ENCODE assay signal across 9 mouse cellular contexts in genomic region chr11:20072174-20072573, GRCm38 (mm10). TPM values are rescaled to one million over a fixed set of nuclear protein-coding genes. Genes with fewer than 3 reads are reported as not detected.
DNase-seq lines count a peak whose midpoint lies in the region; ATAC-seq and TF ChIP-seq lines count a peak whose summit lies in the region.
"Had no signal": no experiment of that assay in that cellular context is flagged by ENCODE, and none has a peak within 500 bp of the region (broad histone marks: within the 10 kb centered on the region; RNA-seq: fewer than 3 reads in every experiment).

No protein-coding gene starts in this region.

- TF ChIP-seq CTCF in liver, postnatal 0 days (IDR thresholded peaks at IDR 0.05; ENCODE audit: low read depth), result peak; percentile 66
- peak; percentile 57 for TF ChIP-seq CTCF in cerebellum, adult 2 months (IDR thresholded peaks at IDR 0.05; ENCODE audit: borderline replicate concordance, insufficient read depth, low read depth, low read length)

- TF ChIP-seq POLR2A in cerebellum, adult 2 months (IDR thresholded peaks at IDR 0.05; ENCODE audit: borderline replicate concordance, insufficient read depth, low read length), result no peak

- peak; percentile 70 for DNase-seq in embryonic facial prominence, embryonic 11.5 days (ENCODE audit: low spot score)
- no peak for DNase-seq in embryonic facial prominence, embryonic 10.5 days (ENCODE audit: low spot score)
- DNase-seq in liver, postnatal 0 days, result no peak
- DNase-seq in liver, embryonic 11.5 days (ENCODE audit: low spot score), result no peak
- peak in 1 of 2 experiments; percentile 67 for DNase-seq in cerebellum, adult 2 months
- DNase-seq in urinary bladder, postnatal 10 days (ENCODE audit: low spot score), result no peak

- H3K9me3 ChIP-seq in embryonic facial prominence, embryonic 11.5 days (replicated peaks; ENCODE audit: control insufficient read depth, low read length), result no peaks in the 10 kb centered on the region
- no peaks in the 10 kb centered on the region for H3K9me3 ChIP-seq in embryonic facial prominence, embryonic 10.5 days
- no peaks in the 10 kb centered on the region for H3K9me3 ChIP-seq in liver, postnatal 0 days (ENCODE audit: low read length)
- H3K9me3 ChIP-seq in liver, embryonic 11.5 days (ENCODE audit: control insufficient read depth, low read length), result no peaks in the 10 kb centered on the region
- no peaks in the 10 kb centered on the region for H3K9me3 ChIP-seq in hindbrain, embryonic 16.5 days (ENCODE audit: control insufficient read depth, low read length)

- no peak for ATAC-seq in embryonic facial prominence, embryonic 11.5 days (replicated peaks; ENCODE audit: insufficient number of reproducible peaks, low FRiP score, low TSS enrichment, low read depth)
- no peak for ATAC-seq in liver, postnatal 0 days
- ATAC-seq in liver, embryonic 11.5 days (replicated peaks; ENCODE audit: low FRiP score), result no peak
- peak; percentile 19; the same call in 1 of the 2 replicates for ATAC-seq in hindbrain, embryonic 16.5 days
- ATAC-seq in megakaryocyte-erythroid progenitor cell, adult 5-6 weeks (replicated peaks; ENCODE audit: low FRiP score, low TSS enrichment, poor library complexity, severe bottlenecking), result peak; percentile 79

- no peak overlapping the region for H3K27ac ChIP-seq in embryonic facial prominence, embryonic 11.5 days (replicated peaks; ENCODE audit: low read depth, low read length)
- H3K27ac ChIP-seq in embryonic facial prominence, embryonic 10.5 days (replicated peaks), result no peak overlapping the region
- no peak overlapping the region for H3K27ac ChIP-seq in liver, postnatal 0 days (ENCODE audit: low read depth)
- no peak overlapping the region for H3K27ac ChIP-seq in liver, embryonic 11.5 days (ENCODE audit: low read depth, low read length)
- no peak overlapping the region for H3K27ac ChIP-seq in cerebellum, adult 2 months (ENCODE audit: insufficient read depth, low read length)
- no peak overlapping the region for H3K27ac ChIP-seq in hindbrain, embryonic 16.5 days (ENCODE audit: low read depth, low read length)
- H3K27ac ChIP-seq: macrophage had no signal

- 79% methylated on average over 3 of the region's 3 CpGs for WGBS in embryonic facial prominence, embryonic 11.5 days
- 87% methylated on average over 3 of the region's 3 CpGs for WGBS in embryonic facial prominence, embryonic 10.5 days
- WGBS in liver, postnatal 0 days (ENCODE audit: insufficient replicate concordance), result 79% methylated on average over 3 of the region's 3 CpGs
- WGBS in liver, embryonic 11.5 days, result 76% methylated on average over 3 of the region's 3 CpGs
- whole genome bisulfite sequencing in cerebellum, adult 2 months, result 72% methylated on average over 3 of the region's 3 CpGs
- WGBS in hindbrain, embryonic 16.5 days, result 84% methylated on average over 3 of the region's 3 CpGs

- H3K9ac ChIP-seq in embryonic facial prominence, embryonic 11.5 days (replicated peaks; ENCODE audit: low read length), result no peak overlapping the region
- no peak overlapping the region for H3K9ac ChIP-seq in liver, postnatal 0 days (replicated peaks)
- no peak overlapping the region for H3K9ac ChIP-seq in liver, embryonic 11.5 days (ENCODE audit: low read depth, low read length)
- no peak overlapping the region for H3K9ac ChIP-seq in hindbrain, embryonic 16.5 days (ENCODE audit: low read depth, low read length)

- H3K27me3 ChIP-seq in embryonic facial prominence, embryonic 11.5 days (ENCODE audit: control insufficient read depth, insufficient read depth, low read length), result no peaks in the 10 kb centered on the region
- H3K27me3 ChIP-seq in embryonic facial prominence, embryonic 10.5 days (replicated peaks; ENCODE audit: low read depth, poor library complexity, severe bottlenecking), result no peaks in the 10 kb centered on the region
- H3K27me3 ChIP-seq in liver, postnatal 0 days (ENCODE audit: insufficient read depth, low read length), result no peaks in the 10 kb centered on the region
- H3K27me3 ChIP-seq in liver, embryonic 11.5 days (replicated peaks; ENCODE audit: control insufficient read depth, insufficient read depth, low read length), result no peaks in the 10 kb centered on the region
- H3K27me3 ChIP-seq in cerebellum, adult 2 months (ENCODE audit: control insufficient read depth, insufficient read depth, low read length), result no peaks in the 10 kb centered on the region
- H3K27me3 ChIP-seq in hindbrain, embryonic 16.5 days (replicated peaks; ENCODE audit: control insufficient read depth, insufficient read depth, low read length), result no peaks in the 10 kb centered on the region

- H3K36me3 ChIP-seq in embryonic facial prominence, embryonic 11.5 days (replicated peaks; ENCODE audit: control insufficient read depth, insufficient read depth, low read depth, low read length), result peaks cover 4% of the 10 kb centered on the region
- peaks cover 88% of the 10 kb centered on the region for H3K36me3 ChIP-seq in embryonic facial prominence, embryonic 10.5 days (replicated peaks)
- H3K36me3 ChIP-seq in liver, postnatal 0 days (replicated peaks; ENCODE audit: insufficient read depth, low read length), result peaks cover 68% of the 10 kb centered on the region
- peaks cover 26% of the 10 kb centered on the region for H3K36me3 ChIP-seq in liver, embryonic 11.5 days (ENCODE audit: control insufficient read depth, insufficient read depth, low read length)
- peaks cover 17% of the 10 kb centered on the region for H3K36me3 ChIP-seq in hindbrain, embryonic 16.5 days (ENCODE audit: control insufficient read depth, insufficient read depth, low read length)

- H3K4me2 ChIP-seq in embryonic facial prominence, embryonic 11.5 days (ENCODE audit: low read depth, low read length), result no peak overlapping the region
- H3K4me2 ChIP-seq in liver, postnatal 0 days (ENCODE audit: low read depth, low read length), result no peak overlapping the region
- H3K4me2 ChIP-seq in liver, embryonic 11.5 days, result no peak overlapping the region
- no peak overlapping the region for H3K4me2 ChIP-seq in hindbrain, embryonic 16.5 days (ENCODE audit: low read length)

- no peaks in the 10 kb centered on the region for H3K4me1 ChIP-seq in embryonic facial prominence, embryonic 11.5 days (ENCODE audit: control insufficient read depth, insufficient read depth, low read length)
- no peaks in the 10 kb centered on the region for H3K4me1 ChIP-seq in embryonic facial prominence, embryonic 10.5 days
- no peaks in the 10 kb centered on the region for H3K4me1 ChIP-seq in liver, postnatal 0 days (ENCODE audit: insufficient read depth)
- no peaks in the 10 kb centered on the region for H3K4me1 ChIP-seq in liver, embryonic 11.5 days (replicated peaks; ENCODE audit: control insufficient read depth, insufficient read depth, low read length)
- no peaks in the 10 kb centered on the region for H3K4me1 ChIP-seq in cerebellum, adult 2 months (ENCODE audit: control insufficient read depth, insufficient read depth, low read length)
- no peaks in the 10 kb centered on the region for H3K4me1 ChIP-seq in hindbrain, embryonic 16.5 days (ENCODE audit: control insufficient read depth, insufficient read depth, low read depth, low read length)

- TF ChIP-seq EP300 in liver, postnatal 0 days (IDR thresholded peaks at IDR 0.05; ENCODE audit: low read depth), result no peak

- no peak overlapping the region for H3K4me3 ChIP-seq in embryonic facial prominence, embryonic 11.5 days (ENCODE audit: low read depth, low read length)
- no peak overlapping the region for H3K4me3 ChIP-seq in embryonic facial prominence, embryonic 10.5 days
- H3K4me3 ChIP-seq in liver, postnatal 0 days (ENCODE audit: low read depth, low read length), result no peak overlapping the region
- no peak overlapping the region for H3K4me3 ChIP-seq in liver, embryonic 11.5 days (ENCODE audit: low read depth, low read length)
- no peak overlapping the region for H3K4me3 ChIP-seq in cerebellum, adult 2 months (replicated peaks; ENCODE audit: insufficient read depth, low read depth, low read length)
- no peak overlapping the region for H3K4me3 ChIP-seq in hindbrain, embryonic 16.5 days (ENCODE audit: low read length)

RNA-seq across cellular contexts. Expression of gene Actr2, which starts 40.5 kb away (rescaled TPM):
- polyA plus RNA-seq in embryonic facial prominence, embryonic 11.5 days (2014; fragmentation: Nextera tagmentation; extraction: Ambion mirVana), result 69.7 and 74.3 TPM in 2 replicates
- polyA plus RNA-seq in embryonic facial prominence, embryonic 10.5 days (2016; fragmentation: Nextera tagmentation; extraction: Ambion mirVana), result 111 and 114 TPM in 2 replicates
- 49.1 and 54.3 TPM in 2 replicates for polyA plus RNA-seq in liver, postnatal 0 days (2015; fragmentation: Nextera tagmentation; extraction: Ambion mirVana)
- polyA plus RNA-seq in liver, embryonic 11.5 days (2014; fragmentation: Nextera tagmentation; extraction: Ambion mirVana), result 64.4 and 74.5 TPM in 2 replicates
- 105 and 107 TPM in 2 replicates for polyA plus RNA-seq in cerebellum, adult 2 months (2012; rRNA removed)
- 155 and 166 TPM in 2 replicates for polyA plus RNA-seq in hindbrain, embryonic 16.5 days (2015; fragmentation: Nextera tagmentation; extraction: Ambion mirVana)
- 87.7 and 120 TPM in 2 replicates for total RNA-seq in megakaryocyte-erythroid progenitor cell, adult 5-6 weeks (2014; fragmentation: Nextera tagmentation)
- 176 and 182 TPM in 2 replicates for total RNA-seq in megakaryocyte-erythroid progenitor cell, adult 5-6 weeks (2017)

Comparison
In these comparisons a context has a peak if more than half of its experiments do, and no peak if none do; other contexts are left out.
1. ATAC-seq: peak in hindbrain, embryonic 16.5 days (single experiment) and megakaryocyte-erythroid progenitor cell, adult 5-6 weeks (single experiment); none in embryonic facial prominence, embryonic 11.5 days (single experiment), liver, postnatal 0 days (single experiment) and liver, embryonic 11.5 days (single experiment).